Mouse (Mus musculus) CD8-positive naive resting alpha-beta T cell, adult 2 months (primary cell): ENCODE measurements around the gene Gata2.
A peak's percentile ranks its signal among the peaks of the same experiment; 100 is the strongest.
"Not testable (repeated sequence)": the region's sequence is repeated elsewhere in the genome, so short reads cannot be mapped to it uniquely, and the experiment has no call there.

Experiments
- DNase-seq, 2 experiments: peaks; one replicate each; pipeline ENCODE4 v3.0.0; 2022; ENCODE audit warnings: low read depth in 2 of 2, low spot score in 2 of 2

The Gata2 gene

GRCm38 (mm10) chr6:88193433-88194052, at the start of gene Gata2:
TSS of gene Gata2 (plus strand) at chr6:88193891.
- DNase-seq = no peak

DNA sequence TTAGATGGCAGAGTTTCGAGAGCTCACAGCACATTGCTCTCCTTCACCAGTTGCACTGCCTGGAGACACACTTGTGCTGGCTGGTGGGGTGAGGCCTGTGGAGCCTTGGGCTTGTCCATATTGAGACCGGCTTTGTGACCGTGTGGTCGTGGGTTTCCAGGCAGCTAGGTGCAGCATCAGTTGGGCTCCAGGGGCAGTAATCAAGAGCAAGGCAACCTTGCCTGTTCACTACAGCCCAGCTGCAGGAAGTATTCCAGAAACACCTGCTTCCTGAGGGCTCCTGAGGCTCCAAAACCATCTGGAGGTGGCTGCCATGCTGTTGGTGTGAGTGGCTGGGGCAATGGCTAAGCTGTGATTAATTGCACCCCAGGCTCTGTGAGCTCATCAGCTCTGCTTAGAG, 47.9 kb upstream of the Gata2 start:
- DNase-seq = no peak

GRCm38 (mm10) chr6:88146576-88146975, 47.1 kb upstream of the Gata2 start:
- DNase-seq = no peak

GRCm38 (mm10) chr6:88147411-88148003, 46.2 kb upstream of the Gata2 start:
- DNase-seq = no peak

GRCm38 (mm10) chr6:88151335-88151734, 42.4 kb upstream of the Gata2 start:
- no peak for DNase-seq

DNA sequence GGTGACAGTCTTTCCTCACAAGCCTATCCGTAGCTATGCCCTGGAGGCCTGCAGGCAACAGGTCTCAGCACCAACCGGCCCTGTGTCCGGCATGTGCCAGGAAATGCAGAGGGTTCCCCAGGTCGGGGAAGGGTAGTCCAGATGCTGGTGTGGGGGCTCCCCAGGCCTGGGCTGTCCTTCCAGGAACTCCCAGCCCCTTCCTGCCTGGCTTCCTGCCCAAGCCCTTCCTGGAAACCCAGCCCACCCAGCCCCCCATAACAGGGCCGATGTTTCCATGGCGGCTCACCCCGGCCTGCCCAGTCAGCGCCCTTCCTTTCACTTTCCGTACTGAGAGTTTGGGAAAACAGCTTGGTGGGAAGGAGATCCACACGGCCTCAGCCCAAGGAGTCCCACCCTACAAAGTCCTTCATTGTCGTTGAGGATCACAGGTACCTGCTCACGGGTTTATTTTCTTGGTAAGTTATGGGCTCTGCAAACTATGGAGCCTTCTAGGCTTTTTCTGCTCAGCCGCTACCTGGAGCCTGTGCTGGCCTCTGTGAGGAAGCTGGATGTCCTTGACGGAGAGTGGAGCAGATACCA, 41.5 kb upstream of the Gata2 start:
- no peak for DNase-seq

- DNase-seq = no peak
These were observed 40.7 kb upstream of the Gata2 start for GRCm38 (mm10) chr6:88152979-88153378.

- not testable (repeated sequence) for DNase-seq
These were observed 38.1 kb upstream of the Gata2 start for GRCm38 (mm10) chr6:88155614-88156013.

GRCm38 (mm10) chr6:88158790-88159189, 34.9 kb upstream of the Gata2 start:
- no peak for DNase-seq

DNA sequence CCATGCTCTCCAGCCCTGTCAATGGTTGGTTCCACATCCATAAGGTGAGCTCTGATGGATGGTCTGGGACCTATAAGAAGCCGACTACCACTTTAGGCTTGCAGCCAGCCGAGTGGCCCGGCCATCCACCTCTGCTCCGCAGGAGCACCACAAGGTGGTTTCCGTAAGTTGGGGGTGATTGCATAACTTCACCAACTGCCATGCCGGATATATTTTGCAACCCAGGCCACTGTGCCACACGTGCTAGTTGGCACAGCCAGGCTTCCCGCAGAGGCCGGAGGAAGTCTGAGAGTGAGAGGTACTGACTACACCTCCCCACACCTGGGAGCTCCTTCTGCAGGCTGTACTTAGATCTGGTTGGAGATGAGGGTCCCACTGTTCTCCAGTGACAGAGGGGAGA, 27.6 kb upstream of the Gata2 start:
- no peak for DNase-seq

GRCm38 (mm10) chr6:88174191-88174590, 19.5 kb upstream of the Gata2 start:
- no peak for DNase-seq

DNA sequence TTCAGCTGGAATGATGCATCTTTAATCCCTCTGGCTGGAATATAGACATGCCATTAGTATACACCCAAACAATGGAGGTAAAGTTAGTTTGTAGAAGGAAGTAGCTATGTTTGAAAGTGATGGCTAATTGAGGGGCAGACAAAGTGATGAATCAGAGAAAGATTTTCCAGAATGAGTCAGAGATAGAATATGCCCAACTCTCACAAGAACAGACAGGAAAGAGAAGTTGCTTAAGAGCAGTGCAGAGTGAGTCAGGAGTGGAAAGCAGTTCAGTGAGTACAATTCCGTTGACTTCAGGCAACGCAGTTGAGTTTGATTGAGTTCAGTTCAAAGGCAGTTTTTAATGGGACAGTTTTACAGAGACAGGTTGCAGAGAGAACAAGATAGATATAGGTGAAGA, 19.0 kb upstream of the Gata2 start:
- no peak for DNase-seq

- DNase-seq = no peak
These were observed 9.0 kb upstream of the Gata2 start for GRCm38 (mm10) chr6:88184671-88185070.

GRCm38 (mm10) chr6:88188148-88188547, 5.5 kb upstream of the Gata2 start:
- no peak for DNase-seq

- DNase-seq = peak; percentile 21 to 40
These were observed 4.2 kb upstream of the Gata2 start for GRCm38 (mm10) chr6:88189312-88190042.

DNA sequence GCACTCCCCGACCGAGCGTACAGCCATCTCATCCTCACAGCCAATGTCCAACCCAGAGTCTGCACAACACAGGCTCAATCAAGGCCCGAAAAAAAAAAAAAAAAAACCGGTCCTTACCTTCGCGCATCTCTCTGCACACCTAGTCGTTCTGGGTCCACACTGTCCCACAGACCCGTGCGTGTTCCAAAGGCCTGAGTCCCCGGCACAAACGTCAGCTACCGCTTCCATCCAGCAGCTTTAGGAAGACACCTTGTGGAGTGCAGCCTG, 3.7 kb upstream of the Gata2 start:
- DNase-seq = no peak

DNA sequence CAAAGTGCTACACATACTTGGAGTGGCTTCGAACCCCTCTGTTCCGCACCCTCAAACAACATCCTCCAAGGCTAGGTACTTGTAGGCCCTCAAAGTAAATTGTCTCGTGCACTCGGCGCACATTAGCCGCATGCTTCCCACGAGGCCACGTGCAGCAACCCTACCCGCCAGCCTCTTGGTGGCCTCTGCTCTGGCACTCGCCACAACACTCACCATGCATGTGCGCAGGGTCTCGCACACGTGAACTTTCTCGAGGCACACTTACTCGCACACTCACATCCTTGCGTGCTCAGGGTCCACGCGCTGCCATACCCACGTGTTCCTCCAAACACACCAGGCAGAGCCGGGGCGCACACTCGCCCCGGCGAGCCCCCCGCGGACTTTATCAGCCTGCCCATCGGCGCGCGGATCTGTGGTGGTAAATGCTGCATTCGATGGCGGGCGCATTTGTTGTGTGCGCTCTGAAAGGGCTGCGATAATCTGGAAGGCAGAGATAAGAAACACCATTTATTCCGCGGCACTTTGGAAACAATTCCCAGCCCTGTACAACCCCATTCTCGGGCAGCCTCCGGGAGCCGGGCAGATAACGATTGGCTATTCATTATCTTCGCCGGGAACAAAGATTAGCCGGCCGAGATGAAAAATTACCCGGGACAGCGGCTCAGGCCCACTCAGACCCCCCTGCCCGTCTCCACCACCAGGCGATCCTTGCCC, 3.2 kb upstream of the Gata2 start:
- DNase-seq = no peak

DNA sequence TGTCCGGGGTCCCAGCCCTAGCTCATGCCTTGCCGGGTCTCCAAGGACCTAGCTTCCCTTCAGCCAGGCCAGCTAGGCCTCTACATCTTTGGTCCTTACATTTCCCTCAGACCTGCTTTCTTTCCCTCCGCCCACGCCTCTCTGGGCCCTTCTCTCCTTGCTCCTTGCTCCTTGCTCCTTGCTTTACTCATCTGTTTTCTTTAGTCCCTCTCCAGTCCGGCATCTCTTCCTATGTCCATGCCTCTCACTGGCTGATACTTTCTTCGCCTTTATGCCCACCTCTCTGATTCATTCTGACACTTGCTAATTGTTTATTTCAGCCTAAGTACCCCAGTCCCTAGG, 2.7 kb upstream of the Gata2 start:
- DNase-seq = no peak

DNA sequence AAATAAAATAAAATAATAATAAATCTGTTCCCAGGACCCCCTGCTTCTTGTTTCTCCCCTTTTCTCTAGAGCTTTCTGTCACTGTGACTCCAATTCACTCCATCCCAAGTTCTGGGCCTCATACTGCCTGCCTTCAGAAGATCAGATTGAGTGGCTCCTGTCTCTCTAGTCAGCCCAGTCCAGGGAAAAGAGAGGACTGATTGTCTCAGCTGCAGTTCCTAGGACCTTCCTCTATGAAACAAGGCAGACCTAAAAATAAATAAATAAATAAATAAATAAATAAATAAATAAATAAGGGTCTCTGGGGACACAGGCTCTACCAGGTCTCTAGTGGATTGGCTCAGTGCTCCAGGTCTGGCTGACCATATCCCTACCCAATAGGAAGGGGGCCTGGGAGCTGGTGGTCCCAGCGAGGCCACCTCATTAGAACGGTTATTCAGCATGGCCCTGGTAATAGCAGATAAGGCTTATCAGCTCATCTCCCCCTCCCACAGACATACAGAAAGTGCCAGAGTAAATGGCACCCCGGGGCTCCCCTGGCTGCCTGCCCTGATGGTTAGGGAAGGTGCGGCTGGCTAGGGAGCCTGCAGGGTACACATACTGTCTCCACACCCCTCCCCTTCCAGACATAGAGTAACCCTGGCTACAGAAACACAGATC, 2.1 kb upstream of the Gata2 start:
- no peak for DNase-seq

DNA sequence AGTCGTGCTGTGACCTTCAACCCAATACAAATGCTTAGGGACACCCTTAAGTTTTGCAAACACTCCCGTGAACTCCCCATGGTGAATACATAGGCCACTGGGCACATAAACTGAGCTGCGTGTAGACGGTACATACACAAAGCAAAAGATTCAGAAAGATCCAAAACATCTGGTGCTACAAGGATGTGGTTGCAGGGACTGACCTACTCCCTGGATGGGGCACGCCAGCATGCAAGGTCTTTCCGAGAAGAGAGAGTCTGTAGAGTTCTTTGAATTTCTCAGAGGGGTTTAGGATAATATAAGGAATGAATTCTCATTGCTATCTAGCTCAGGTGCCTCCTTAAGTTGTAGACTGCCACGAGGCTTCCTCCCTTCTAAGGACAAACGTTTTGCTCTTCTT, 935 bp upstream of the Gata2 start:
- DNase-seq = no peak
